Comparison of ENCODE assay signal across 8 mouse cellular contexts in the genomic region with DNA sequence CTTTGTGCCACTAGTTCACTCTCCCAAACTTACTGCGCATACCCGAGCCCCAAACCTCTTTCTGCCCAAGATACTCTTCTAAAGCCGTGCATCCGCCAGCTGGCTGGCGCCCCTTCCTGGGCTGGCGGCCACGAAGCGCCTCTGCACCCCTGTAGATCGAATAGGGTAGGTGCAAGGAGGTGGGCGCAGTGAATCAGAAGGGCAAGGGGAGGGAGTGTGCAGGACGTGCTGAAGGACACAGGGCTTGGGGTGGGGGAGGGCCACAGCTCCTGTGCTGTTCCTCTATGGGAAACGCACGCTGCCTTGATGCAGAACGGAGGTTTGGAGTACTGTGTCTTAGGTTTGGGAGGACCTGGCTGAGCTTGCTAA. TPM values are rescaled to one million over a fixed set of nuclear protein-coding genes. Genes with fewer than 3 reads are reported as not detected.
A peak's percentile ranks its signal among the peaks of the same experiment; 100 is the strongest.
DNase-seq lines count a peak whose midpoint lies in the region; ATAC-seq and TF ChIP-seq lines count a peak whose summit lies in the region.

A gene (minus strand): TSS at position 164 of the 369 bp plus-strand sequence.

- H3K27me3 ChIP-seq in heart, postnatal 0 days (ENCODE audit: control insufficient read depth, insufficient read depth, low read length), result peaks cover 5% of the 10 kb centered on the region; the same call in 1 of the 2 replicates
- no peaks in the 10 kb centered on the region; the same call in 1 of the 2 replicates for H3K27me3 ChIP-seq in G1E (ENCODE audit: insufficient read depth, low read length)
- no peaks in the 10 kb centered on the region for H3K27me3 ChIP-seq in embryonic facial prominence, embryonic 10.5 days (replicated peaks; ENCODE audit: low read depth, poor library complexity, severe bottlenecking)
- peaks cover 4% of the 10 kb centered on the region; the same call in 1 of the 2 replicates for H3K27me3 ChIP-seq in liver, embryonic 11.5 days (replicated peaks; ENCODE audit: control insufficient read depth, insufficient read depth, low read length)

- WGBS in heart, postnatal 0 days, result 2% methylated on average over 14 of the region's 14 CpGs
- 0% methylated on average over 14 of the region's 14 CpGs for WGBS in embryonic facial prominence, embryonic 10.5 days
- under 1% methylated on average over 14 of the region's 14 CpGs for WGBS in liver, embryonic 11.5 days

- H3K9me3 ChIP-seq in heart, postnatal 0 days (replicated peaks; ENCODE audit: control insufficient read depth, low read length), result no peaks in the 10 kb centered on the region
- no peaks in the 10 kb centered on the region for H3K9me3 ChIP-seq in G1E (replicated peaks)
- H3K9me3 ChIP-seq in embryonic facial prominence, embryonic 10.5 days, result no peaks in the 10 kb centered on the region
- no peaks in the 10 kb centered on the region for H3K9me3 ChIP-seq in liver, embryonic 11.5 days (ENCODE audit: control insufficient read depth, low read length)

- peak within 1 kb of the TSS; percentile 75 for H3K9ac ChIP-seq in heart, postnatal 0 days (replicated peaks; ENCODE audit: low read depth, low read length)
- H3K9ac ChIP-seq in liver, embryonic 11.5 days (ENCODE audit: low read depth, low read length), result peak within 1 kb of the TSS; percentile 75

- H3K4me3 ChIP-seq in heart, postnatal 0 days (ENCODE audit: low read depth, low read length), result peak within 1 kb of the TSS; percentile 84
- peak within 1 kb of the TSS; percentile 77 for H3K4me3 ChIP-seq in G1E (ENCODE audit: low read depth, low read length)
- H3K4me3 ChIP-seq in embryonic facial prominence, embryonic 10.5 days, result peak within 1 kb of the TSS; percentile 74
- H3K4me3 ChIP-seq in liver, embryonic 11.5 days (ENCODE audit: low read depth, low read length), result peak within 1 kb of the TSS; percentile 63

- DNase-seq in heart, postnatal 0 days (ENCODE audit: low spot score), result peak; percentile 57
- DNase-seq in heart, adult 9 months (ENCODE audit: low spot score in 2 of 2), result no peak
- DNase-seq in G1E (ENCODE audit: low spot score), result peak; percentile 74
- DNase-seq in embryonic facial prominence, embryonic 10.5 days (ENCODE audit: low spot score), result peak; percentile 85
- DNase-seq in liver, embryonic 11.5 days (ENCODE audit: low spot score), result no peak
- peak; percentile 68 for DNase-seq in right cerebral cortex, postnatal 4 days
- no peak for DNase-seq in T-cell, adult 2 months (ENCODE audit: low spot score)

- TF ChIP-seq EP300 in heart, postnatal 0 days (IDR thresholded peaks at IDR 0.05; ENCODE audit: low read depth), result no peak

- H3K4me2 ChIP-seq in heart, postnatal 0 days (ENCODE audit: low read depth, low read length), result peak within 1 kb of the TSS; percentile 95
- peak within 1 kb of the TSS; percentile 89 for H3K4me2 ChIP-seq in liver, embryonic 11.5 days

- H3K36me3 ChIP-seq in heart, postnatal 0 days (replicated peaks; ENCODE audit: control insufficient read depth, insufficient read depth, low read length), result peaks cover 18% of the 10 kb centered on the region
- peaks cover 32% of the 10 kb centered on the region for H3K36me3 ChIP-seq in G1E (replicated peaks)
- peaks cover 28% of the 10 kb centered on the region for H3K36me3 ChIP-seq in embryonic facial prominence, embryonic 10.5 days (replicated peaks)
- peaks cover 8% of the 10 kb centered on the region for H3K36me3 ChIP-seq in liver, embryonic 11.5 days (ENCODE audit: control insufficient read depth, insufficient read depth, low read length)

- ATAC-seq in heart, postnatal 0 days (ENCODE audit: insufficient read depth, low read depth), result peak; percentile 67
- peak; percentile 68 for ATAC-seq in G1E (ENCODE audit: extremely low read depth, insufficient number of reproducible peaks, low FRiP score, poor library complexity, severe bottlenecking)
- ATAC-seq in inflammation-experienced regulatory T-cells, adult 6 months, result peak; percentile 84
- ATAC-seq in liver, embryonic 11.5 days (replicated peaks; ENCODE audit: low FRiP score), result peak; percentile 72

- peaks cover 13% of the 10 kb centered on the region for H3K4me1 ChIP-seq in heart, postnatal 0 days (ENCODE audit: control insufficient read depth, insufficient read depth)
- peaks cover 34% of the 10 kb centered on the region for H3K4me1 ChIP-seq in G1E (ENCODE audit: insufficient read depth, low read depth, low read length)
- H3K4me1 ChIP-seq in embryonic facial prominence, embryonic 10.5 days, result peaks cover 39% of the 10 kb centered on the region
- peaks cover 16% of the 10 kb centered on the region for H3K4me1 ChIP-seq in liver, embryonic 11.5 days (replicated peaks; ENCODE audit: control insufficient read depth, insufficient read depth, low read length)

- peak within 1 kb of the TSS; percentile 91 for H3K27ac ChIP-seq in heart, postnatal 0 days (ENCODE audit: low read depth)
- H3K27ac ChIP-seq in embryonic facial prominence, embryonic 10.5 days (replicated peaks), result peak within 1 kb of the TSS; percentile 99
- peak within 1 kb of the TSS; percentile 76 for H3K27ac ChIP-seq in liver, embryonic 11.5 days (ENCODE audit: low read depth, low read length)

- TF ChIP-seq CTCF in heart, postnatal 0 days (IDR thresholded peaks at IDR 0.05; ENCODE audit: low read depth), result peak; percentile 30; the same call in 1 of the 2 replicates
- no peak for TF ChIP-seq CTCF in G1E (IDR thresholded peaks at IDR 0.05; ENCODE audit: low read depth, low read length)

RNA-seq across cellular contexts. Expression of the gene that starts here (rescaled TPM):
- total RNA-seq in heart, postnatal 0 days (2014; rRNA removed; ENCODE audit: low replicate concordance), result 3.1 and 6.0 TPM in 2 replicates
- polyA plus RNA-seq in heart, postnatal 0 days (2015; fragmentation: Nextera tagmentation; extraction: Ambion mirVana), result 4.1 and 4.3 TPM in 2 replicates
- total RNA-seq in G1E (2014; fragmentation: Nextera tagmentation), result 8.0 and 8.6 TPM in 2 replicates
- 2.1 and 2.7 TPM in 2 replicates for total RNA-seq in G1E (2017)
- polyA plus RNA-seq in G1E (2012), result 17.0 and 19.7 TPM in 2 replicates
- polyA plus RNA-seq in embryonic facial prominence, embryonic 10.5 days (2016; fragmentation: Nextera tagmentation; extraction: Ambion mirVana), result 23.9 and 25.8 TPM in 2 replicates
- 1 to 10 TPM; 4.7 to 5.9 (median 5.6) TPM for polyA plus RNA-seq in inflammation-experienced regulatory T-cells, adult 6 months (2017; shearing (Covaris generic))
- polyA plus RNA-seq in liver, embryonic 11.5 days (2014; fragmentation: Nextera tagmentation; extraction: Ambion mirVana), result 8.7 and 8.9 TPM in 2 replicates

Comparison
In these comparisons a context has a peak if more than half of its experiments do, and no peak if none do; other contexts are left out.
1. DNase-seq: peak in heart, postnatal 0 days (single experiment), G1E (single experiment), embryonic facial prominence, embryonic 10.5 days (single experiment) and right cerebral cortex, postnatal 4 days (single experiment); none in heart, adult 9 months (0 of 2), liver, embryonic 11.5 days (single experiment) and T-cell, adult 2 months (single experiment).
2. Peak in every context shown above with its lines, with median percentiles within 50 percentile points of each other: ATAC-seq, H3K27ac ChIP-seq and H3K4me3 ChIP-seq.